Mouse (Mus musculus) MEL (cell line): ENCODE measurements at regions not wholly inside any gene's neighbourhood (a gene's known extent, or its start where the extent isn't known, plus 50 kb on each side); places are given as distances from the start of the nearest gene placed in this dataset.

Experiments
- DNase-seq: peaks from one replicate; pipeline ENCODE4 v3.0.0; 2011; ENCODE audit warnings: low read depth, low spot score
- H3K27ac ChIP-seq: 2 replicates; pipeline ENCODE4 v1.5.1; 2012; ENCODE audit warnings: low read depth, mild to moderate bottlenecking, control low read depth, low read length, moderate library complexity; ENCODE audit not compliant: control insufficient read depth
- H3K27me3 ChIP-seq, 2 experiments: fragments of 150-350 bp in 1 of 2; sonication (generic) in 1 of 2; 2 replicates each; pipeline ENCODE4 v1.6.1; 2012; ENCODE audit warnings: low read length in 2 of 2, mild to moderate bottlenecking in 2 of 2, improper control_type of control experiment in 1 of 2, moderate library complexity in 1 of 2; ENCODE audit not compliant: insufficient read depth in 2 of 2, control insufficient read depth in 1 of 2
- H3K36me3 ChIP-seq, 2 experiments: 2 replicates each; pipeline ENCODE4 v1.6.1; 2012 to 2014; ENCODE audit warnings: low read length in 2 of 2, improper control_type of control experiment in 1 of 2, inconsistent platforms in 1 of 2, mild to moderate bottlenecking in 1 of 2; ENCODE audit not compliant: insufficient read depth in 2 of 2, control insufficient read depth in 1 of 2
- H3K4me1 ChIP-seq, 2 experiments: fragments of 150-350 bp in 1 of 2; sonication (generic) in 1 of 2; 2 replicates each; pipeline ENCODE4 v1.6.1; 2012; ENCODE audit warnings: low read length in 2 of 2, improper control_type of control experiment in 1 of 2, mild to moderate bottlenecking in 1 of 2; ENCODE audit not compliant: insufficient read depth in 2 of 2, control insufficient read depth in 1 of 2
- H3K4me3 ChIP-seq, 2 experiments: fragments of 150-350 bp in 1 of 2; sonication (generic) in 1 of 2; 2 replicates each; pipeline ENCODE4 v1.5.1; 2012; ENCODE audit warnings: low read depth in 2 of 2, low read length in 2 of 2, mild to moderate bottlenecking in 2 of 2, moderate library complexity in 2 of 2, control low read depth in 1 of 2, improper control_type of control experiment in 1 of 2; ENCODE audit not compliant: control insufficient read depth in 1 of 2, insufficient read depth in 1 of 2
- H3K79me2 ChIP-seq: 2 replicates; pipeline ENCODE4 v1.6.1; 2012; ENCODE audit warnings: mild to moderate bottlenecking, low read length, moderate library complexity; ENCODE audit not compliant: control insufficient read depth, poor library complexity, insufficient read depth
- H3K9ac ChIP-seq: 2 replicates; pipeline ENCODE4 v1.6.1; 2012; ENCODE audit warnings: low read depth, mild to moderate bottlenecking, control low read depth, low read length, moderate library complexity; ENCODE audit not compliant: control insufficient read depth, poor library complexity, severe bottlenecking
- H3K9me3 ChIP-seq: fragments of 150-350 bp; sonication (generic); replicated peaks from 2 replicates; pipeline ENCODE4 v1.6.1; 2012; ENCODE audit warnings: mild to moderate bottlenecking, low read length, improper control_type of control experiment, moderate library complexity; ENCODE audit not compliant: insufficient read depth
- CHD1 ChIP-seq: IDR thresholded peaks from 2 replicates; pipeline ENCODE4 v1.6.1; 2012; ENCODE audit warnings: low read depth, mild to moderate bottlenecking, inconsistent platforms, low read length, improper control_type of control experiment
- CHD2 ChIP-seq: IDR thresholded peaks from 2 replicates; pipeline ENCODE4 v1.6.1; 2011; ENCODE audit warnings: low read length, improper control_type of control experiment
- CTCF ChIP-seq, 3 experiments: IDR thresholded peaks in 2 of 3; conservative IDR thresholded peaks in 1 of 3; 2 replicates each; pipeline ENCODE4 v1.5.1; 2011 to 2012; ENCODE audit warnings: low read length in 3 of 3, low read depth in 2 of 3, mild to moderate bottlenecking in 2 of 3, improper control_type of control experiment in 1 of 3, inconsistent platforms in 1 of 3, mixed read lengths in 1 of 3, moderate library complexity in 1 of 3; ENCODE audit not compliant: control insufficient read depth in 1 of 3, insufficient read depth in 1 of 3, poor library complexity in 1 of 3, severe bottlenecking in 1 of 3
- E2F4 ChIP-seq: IDR thresholded peaks from 2 replicates; pipeline ENCODE4 v1.6.1; 2011; ENCODE audit warnings: low read depth, low read length, improper control_type of control experiment, borderline replicate concordance
- ETS1 ChIP-seq: IDR thresholded peaks from 2 replicates; pipeline ENCODE4 v1.6.1; 2012; ENCODE audit warnings: low read depth, mild to moderate bottlenecking, inconsistent platforms, low read length, improper control_type of control experiment, moderate library complexity
- HCFC1 ChIP-seq: IDR thresholded peaks from 2 replicates; pipeline ENCODE4 v1.6.1; 2012; ENCODE audit warnings: low read depth, mild to moderate bottlenecking, inconsistent platforms, low read length, improper control_type of control experiment, moderate library complexity
- JUND ChIP-seq: IDR thresholded peaks from 2 replicates; pipeline ENCODE4 v1.6.1; 2011; ENCODE audit warnings: low read depth, mild to moderate bottlenecking, improper control_type of control experiment, low read length
- MAZ ChIP-seq: IDR thresholded peaks from 2 replicates; pipeline ENCODE4 v1.6.1; 2012; ENCODE audit warnings: low read depth, mild to moderate bottlenecking, inconsistent platforms, low read length, improper control_type of control experiment
- MEF2A ChIP-seq: IDR thresholded peaks from 2 replicates; pipeline ENCODE4 v1.6.1; 2014; ENCODE audit warnings: low read depth, mild to moderate bottlenecking, inconsistent platforms, low read length, improper control_type of control experiment; ENCODE audit not compliant: poor library complexity, insufficient replicate concordance, severe bottlenecking; ENCODE audit errors: extremely low read depth
- MYB ChIP-seq: IDR thresholded peaks from 2 replicates; pipeline ENCODE4 v1.6.1; 2011; ENCODE audit warnings: mild to moderate bottlenecking, low read depth, low read length, improper control_type of control experiment
- NELFE ChIP-seq: IDR thresholded peaks from 2 replicates; pipeline ENCODE4 v1.6.1; 2011; ENCODE audit warnings: low read depth, low read length, improper control_type of control experiment
- POLR2AphosphoS2 ChIP-seq: IDR thresholded peaks from 2 replicates; pipeline ENCODE4 v1.6.1; 2011; ENCODE audit warnings: low read length, improper control_type of control experiment
- POLR2AphosphoS5 ChIP-seq: IDR thresholded peaks from 2 replicates; pipeline ENCODE4 v1.6.1; 2012; ENCODE audit warnings: low read depth, borderline replicate concordance, mild to moderate bottlenecking, inconsistent platforms, low read length, moderate library complexity, mixed read lengths
- RAD21 ChIP-seq: IDR thresholded peaks from 2 replicates; pipeline ENCODE4 v1.6.1; 2011; ENCODE audit warnings: mild to moderate bottlenecking, low read depth, low read length, improper control_type of control experiment
- SIN3A ChIP-seq: IDR thresholded peaks from 2 replicates; pipeline ENCODE4 v1.6.1; 2012; ENCODE audit warnings: low read length, improper control_type of control experiment, inconsistent platforms
- SMC3 ChIP-seq: IDR thresholded peaks from 2 replicates; pipeline ENCODE4 v1.6.1; 2011; ENCODE audit warnings: low read depth, low read length, improper control_type of control experiment
- TBP ChIP-seq: IDR thresholded peaks from 2 replicates; pipeline ENCODE4 v1.8.0; 2011; ENCODE audit warnings: low read depth, low read length, improper control_type of control experiment
- USF1 ChIP-seq: IDR thresholded peaks from 2 replicates; pipeline ENCODE4 v1.6.1; 2014; ENCODE audit warnings: low read depth, mild to moderate bottlenecking, inconsistent platforms, low read length, improper control_type of control experiment, moderate library complexity
- USF2 ChIP-seq, 2 experiments: IDR thresholded peaks; 2 replicates each; pipeline ENCODE4 v1.6.1; 2011 to 2012; ENCODE audit warnings: improper control_type of control experiment in 2 of 2, low read length in 2 of 2, borderline replicate concordance in 1 of 2, inconsistent platforms in 1 of 2, low read depth in 1 of 2, mild to moderate bottlenecking in 1 of 2; ENCODE audit not compliant: insufficient read depth in 1 of 2
- ZC3H11A ChIP-seq: IDR thresholded peaks from 2 replicates; pipeline ENCODE4 v1.6.1; 2012; ENCODE audit warnings: low read depth, mild to moderate bottlenecking, inconsistent platforms, low read length, improper control_type of control experiment
- ZMIZ1 ChIP-seq: IDR thresholded peaks from 2 replicates; pipeline ENCODE4 v1.6.1; 2012; ENCODE audit warnings: low read depth, mild to moderate bottlenecking, inconsistent platforms, low read length, improper control_type of control experiment, moderate library complexity
- ZNF384 ChIP-seq: IDR thresholded peaks from 2 replicates; pipeline ENCODE4 v1.6.1; 2012; ENCODE audit warnings: low read depth, mild to moderate bottlenecking, inconsistent platforms, low read length, improper control_type of control experiment

DNA sequence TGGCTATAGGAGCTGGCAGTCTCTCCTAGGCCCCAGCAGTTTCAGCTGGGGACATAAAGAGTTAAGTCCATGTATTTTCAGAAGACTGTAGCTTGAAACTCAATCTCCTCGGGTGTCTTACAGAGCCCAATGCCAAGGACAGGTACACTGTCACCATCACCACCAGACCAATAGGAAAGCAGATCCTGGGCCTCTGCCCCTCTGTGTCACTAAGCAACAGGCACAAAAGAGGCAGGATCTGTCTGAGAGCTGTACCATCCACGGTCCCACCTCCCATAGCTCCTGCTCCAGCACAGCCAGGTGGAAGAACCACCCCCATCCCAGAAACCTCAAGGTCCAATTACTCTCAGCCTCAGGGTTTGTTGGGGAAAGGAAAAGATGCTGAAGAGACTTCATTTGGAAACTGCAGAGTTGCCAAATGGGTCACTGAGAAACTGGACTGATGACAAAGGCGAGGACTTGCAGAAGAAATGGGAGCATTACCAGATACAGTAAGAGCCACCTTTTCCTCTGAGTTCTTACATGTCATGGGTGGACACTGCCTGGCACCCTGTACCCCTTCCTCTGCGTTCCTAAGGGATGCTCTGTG, 115.7 kb downstream of the Rassf10 start:
- TF ChIP-seq ZNF384, result no peak
- TF ChIP-seq MEF2A, result no peak
- no peak for TF ChIP-seq MYB
- no peak for TF ChIP-seq CHD1
- TF ChIP-seq ETS1, result no peak
- TF ChIP-seq SMC3, result no peak
- TF ChIP-seq ZMIZ1, result no peak
- no peak for TF ChIP-seq TBP
- no peak for TF ChIP-seq USF2 (IDR thresholded peaks at IDR 0.05; ENCODE audit: borderline replicate concordance in 1 of 2, insufficient read depth in 1 of 2, low read depth in 1 of 2, low read length in 2 of 2)
- TF ChIP-seq JUND, result no peak
- TF ChIP-seq SIN3A, result no peak
- TF ChIP-seq E2F4, result no peak
- TF ChIP-seq HCFC1, result no peak
- no peak for TF ChIP-seq RAD21
- TF ChIP-seq CHD2, result no peak
- TF ChIP-seq POLR2AphosphoS5, result no peak
- TF ChIP-seq, all 39 proteins: peak for 0

DNA sequence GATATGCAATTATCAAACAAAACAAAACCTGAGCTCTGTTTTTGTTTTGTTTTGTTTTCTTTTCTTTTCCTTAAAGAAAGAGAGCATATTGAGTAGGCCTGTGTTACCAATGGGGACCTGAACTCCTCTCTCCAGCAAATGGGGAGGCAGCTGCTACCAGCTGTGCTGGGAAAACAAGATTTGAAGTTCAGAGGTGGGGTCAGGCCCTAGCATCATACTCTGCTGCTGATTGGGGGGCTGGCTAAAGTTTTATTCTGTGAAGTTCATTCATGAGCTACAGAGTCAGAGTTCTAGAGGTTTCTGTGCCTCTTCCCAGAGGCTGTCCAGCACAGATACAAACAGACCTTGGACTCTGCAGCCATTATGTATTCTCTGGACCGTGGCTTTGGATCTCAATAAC, 117.7 kb downstream of the Rassf10 start:
- Histone ChIP-seq H3K9ac (no peak overlapping the region), H3K27ac (no peak overlapping the region), H3K79me2 (no peaks in the 10 kb centered on the region)

More for the DNA sequence above, 115.7 kb downstream of the Rassf10 start:
- H3K9ac ChIP-seq, result no peak overlapping the region
- no peaks in the 10 kb centered on the region for H3K36me3 ChIP-seq
- no peak overlapping the region for H3K4me3 ChIP-seq
- no peak for DNase-seq
- H3K27me3 ChIP-seq, result no peaks in the 10 kb centered on the region
- no peaks in the 10 kb centered on the region for H3K79me2 ChIP-seq
- no peaks in the 10 kb centered on the region for H3K9me3 ChIP-seq
- H3K4me1 ChIP-seq, result no peaks in the 10 kb centered on the region
- no peak overlapping the region for H3K27ac ChIP-seq

More for the DNA sequence above, 117.7 kb downstream of the Rassf10 start:
- Histone ChIP-seq H3K4me3 (no peak overlapping the region), H3K9me3 (no peaks in the 10 kb centered on the region), H3K4me1 (no peaks in the 10 kb centered on the region), H3K27me3 (no peaks in the 10 kb centered on the region), H3K36me3 (no peaks in the 10 kb centered on the region)
- TF ChIP-seq POLR2AphosphoS5, result no peak
- TF ChIP-seq ZMIZ1, result no peak
- TF ChIP-seq TBP, result no peak
- TF ChIP-seq ZC3H11A, result no peak
- TF ChIP-seq MYB, result no peak
- TF ChIP-seq NELFE, result no peak
- no peak for TF ChIP-seq MAZ
- no peak for TF ChIP-seq CHD1
- TF ChIP-seq CHD2, result no peak
- TF ChIP-seq ZNF384, result no peak
- no peak for TF ChIP-seq CTCF (IDR thresholded peaks at IDR 0.05 in 2 of 3, conservative IDR thresholded peaks at IDR 0.05 in 1 of 3; ENCODE audit: control insufficient read depth in 1 of 3, insufficient read depth in 1 of 3, low read depth in 2 of 3, low read length in 3 of 3, poor library complexity in 1 of 3, severe bottlenecking in 1 of 3)
- no peak for TF ChIP-seq USF1
- no peak for TF ChIP-seq POLR2AphosphoS2
- no peak for TF ChIP-seq USF2 (IDR thresholded peaks at IDR 0.05; ENCODE audit: borderline replicate concordance in 1 of 2, insufficient read depth in 1 of 2, low read depth in 1 of 2, low read length in 2 of 2)
- no peak for DNase-seq
